In the genomic region with DNA sequence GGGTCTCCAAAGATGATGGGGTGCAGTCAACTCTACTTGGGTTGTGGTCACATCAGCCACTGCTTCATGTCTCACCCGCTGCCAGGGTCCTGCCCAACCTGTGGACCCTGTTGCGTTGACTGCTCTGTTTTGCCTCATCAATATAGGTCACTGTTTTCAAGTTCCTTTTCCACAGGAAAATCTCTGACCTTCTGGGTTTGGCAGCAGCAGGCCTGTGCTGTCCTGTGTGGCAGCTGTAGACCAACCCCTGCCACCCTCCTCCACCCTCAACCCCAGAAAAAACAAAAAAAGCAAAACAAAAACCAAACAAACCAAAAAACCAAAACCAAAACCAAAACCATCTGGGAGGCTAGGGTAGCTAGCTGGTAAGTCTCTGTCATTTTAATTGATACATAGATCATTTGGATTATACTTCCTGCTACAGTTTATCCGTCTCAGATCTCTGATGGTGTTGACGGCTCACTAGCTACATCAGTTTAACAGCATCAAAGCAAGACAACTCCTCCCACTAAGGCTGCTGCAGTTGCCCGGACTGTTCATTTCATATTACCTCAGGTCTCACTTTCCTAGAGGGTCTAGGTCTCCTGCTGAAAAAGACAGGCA, we compare ENCODE assay signal across 21 mouse cellular contexts. TPM values are rescaled to one million over a fixed set of nuclear protein-coding genes. Genes with fewer than 3 reads are reported as not detected.
DNase-seq lines count a peak whose midpoint lies in the region; ATAC-seq and TF ChIP-seq lines count a peak whose summit lies in the region.
"Had no signal": no experiment of that assay in that cellular context is flagged by ENCODE, and none has a peak within 500 bp of the region (broad histone marks: within the 10 kb centered on the region; RNA-seq: fewer than 3 reads in every experiment).

No protein-coding gene starts in this region.

- peaks cover 28% of the 10 kb centered on the region; the same call in 1 of the 2 replicates for H3K4me1 ChIP-seq in spleen, adult 2 months (ENCODE audit: control insufficient read depth, insufficient read depth, insufficient read length)

- TF ChIP-seq CTCF in spleen, adult 2 months (IDR thresholded peaks at IDR 0.05; ENCODE audit: extremely low read depth, insufficient read depth, insufficient read length, insufficient replicate concordance) = no peak

- ATAC-seq in inflammation-experienced regulatory T-cells, adult 6 months = peak; percentile 95
- ATAC-seq in megakaryocyte progenitor cell, adult 5-6 weeks (replicated peaks; ENCODE audit: poor library complexity) = no peak
- ATAC-seq: forebrain, postnatal 0 days; intestine, postnatal 0 days had no signal

- H3K27me3 ChIP-seq in spleen, adult 2 months (ENCODE audit: control insufficient read depth, insufficient read depth, low read length) = no peaks in the 10 kb centered on the region
- H3K27me3 ChIP-seq: CH12.LX; heart, embryonic 12.5 days; hindbrain, embryonic 15.5 days; neural tube, embryonic 12.5 days had no signal

- no peak overlapping the region for H3K4me3 ChIP-seq in spleen, adult 2 months (ENCODE audit: extremely low read depth, insufficient read depth, insufficient read length)
- H3K4me3 ChIP-seq: heart, embryonic 12.5 days; hindbrain, embryonic 15.5 days; neural tube, embryonic 12.5 days had no signal

- no peak for DNase-seq in spleen, adult 2 months (ENCODE audit: low read depth in 1 of 2, low spot score in 2 of 2)
- no peak for DNase-seq in spleen, postnatal 36 days (ENCODE audit: low spot score in 2 of 2)
- DNase-seq in T-cell, adult 2 months (ENCODE audit: low spot score) = peak; percentile 76
- DNase-seq in embryo, embryonic 11 days = no peak
- DNase-seq in left cerebral cortex, postnatal 25 days (ENCODE audit: low spot score in 2 of 2) = no peak
- DNase-seq: cerebellum, adult 18-20 months; cerebellum, postnatal 25 days; forebrain, postnatal 0 days; heart, postnatal 14 days; layer of hippocampus, postnatal 36 days; left cerebral cortex, postnatal 4 days; liver; lung, adult 2 months; right cerebral cortex, adult 18-20 months had no signal

- peak overlapping the region; percentile 29; the same call in 1 of the 2 replicates for H3K27ac ChIP-seq in spleen, adult 2 months (ENCODE audit: insufficient read depth, low read length)
- H3K27ac ChIP-seq: hindbrain, embryonic 15.5 days; neural tube, embryonic 12.5 days had no signal

- peaks cover 1% of the 10 kb centered on the region; the same call in 1 of the 2 replicates for H3K36me3 ChIP-seq in spleen, adult 2 months (ENCODE audit: control insufficient read depth, insufficient read depth, low read length)
- H3K36me3 ChIP-seq: hindbrain, embryonic 15.5 days; neural tube, embryonic 12.5 days had no signal

- WGBS in spleen, adult 2 months = 61% methylated on average over 5 of the region's 5 CpGs

- intact Hi-C loops in left cerebral cortex, postnatal 25 days (cut with DNase I) = no loop called here

- TF ChIP-seq POLR2A in spleen, adult 2 months (IDR thresholded peaks at IDR 0.05; ENCODE audit: low read depth, low read length) = no peak

RNA-seq across cellular contexts. Expression of a gene that starts 16.3 kb away (rescaled TPM):
- 28.7 and 28.8 TPM in 2 replicates for polyA plus RNA-seq in spleen, adult 2 months (2012; rRNA removed)
- 100 to 1,000 TPM; 228 to 272 (median 245) TPM for polyA plus RNA-seq in inflammation-experienced regulatory T-cells, adult 6 months (2017; shearing (Covaris generic))
- 56.6 and 58.9 TPM in 2 replicates for total RNA-seq in megakaryocyte progenitor cell, adult 5-6 weeks (2015)
- total RNA-seq in megakaryocyte progenitor cell, adult 5-6 weeks (2017) = 11.9 and 28.5 TPM in 2 replicates
- 10 to 100 TPM; 52.0 to 58.4 TPM for total RNA-seq in left cerebral cortex, postnatal 25 days (2021)
